Mouse (Mus musculus): ENCODE measurements around the gene Ripply2. TPM values are rescaled to one million over a fixed set of nuclear protein-coding genes. Genes with fewer than 3 reads are reported as not detected.

Ripply2 gene
- not detected in 2 replicates for polyA plus RNA-seq (2015; fragmentation: Nextera tagmentation; extraction: Ambion mirVana)

GRCm38 (mm10) chr9:87015288-87015937, at the start of gene Ripply2:
Ripply2 (plus strand) TSS chr9:87015537.

GRCm38 (mm10) chr9:87021778-87022523, 6.6 kb downstream of the Ripply2 start, which contains the start of gene Cyb5r4:
Cyb5r4 (plus strand) TSS chr9:87022014.

Other genes with a start within 250 kb of the Ripply2 start
- gene Snap91, start 134.9 kb upstream of the Ripply2 start, polyA plus RNA-seq (2015; fragmentation: Nextera tagmentation; extraction: Ambion mirVana), result 3.9 and 4.9 TPM in 2 replicates
- 32.7 and 34.6 TPM in 2 replicates for gene Cyb5r4, start 6.5 kb downstream of the Ripply2 start, polyA plus RNA-seq (2015; fragmentation: Nextera tagmentation; extraction: Ambion mirVana)
- gene Mrap2, start 128.8 kb downstream of the Ripply2 start, polyA plus RNA-seq (2015; fragmentation: Nextera tagmentation; extraction: Ambion mirVana), result not detected in 2 replicates
- 1.5 and 1.6 TPM in 2 replicates for gene Cep162, start 240.0 kb downstream of the Ripply2 start, polyA plus RNA-seq (2015; fragmentation: Nextera tagmentation; extraction: Ambion mirVana)

Data from skeletal muscle tissue, postnatal 0 days (tissue).